Mouse (Mus musculus) testis, adult 2 months (tissue): ENCODE measurements around the gene C1rb.

Experiments
- CTCF ChIP-seq: fragments of 200-500 bp; IDR thresholded peaks from 2 replicates; pipeline ENCODE4 v1.5.1; 2012; ENCODE audit warnings: low read depth, mild to moderate bottlenecking, inconsistent platforms, low read length, moderate library complexity; ENCODE audit not compliant: control insufficient read depth, insufficient read depth, insufficient replicate concordance
- POLR2A ChIP-seq: fragments of 200-500 bp; IDR thresholded peaks from 2 replicates; pipeline ENCODE4 v1.6.1; 2012; ENCODE audit warnings: low read depth, mild to moderate bottlenecking, inconsistent platforms, low read length, moderate library complexity; ENCODE audit not compliant: control insufficient read depth

- TF ChIP-seq POLR2A (no peak), CTCF (no peak)
Measured at GRCm38 (mm10) chr6:124582231-124582630, 12.1 kb downstream of the C1rb start.
